In genomic region chr17:73296855-73297254, GRCm38 (mm10) we compare ENCODE assay signal across 7 mouse cellular contexts.
DNase-seq lines count a peak whose midpoint lies in the region.

No protein-coding gene starts in this region.

- DNase-seq in 416B (ENCODE audit: low read depth), result peak; percentile 77
- DNase-seq in CD4-positive helper T cell, adult 2 months (ENCODE audit: low read depth, low spot score), result peak; percentile 58
- peak; percentile 48 to 64 for DNase-seq in cerebellum, postnatal 4 days (ENCODE audit: low spot score in 2 of 2)
- DNase-seq in gastrocnemius, postnatal 25 days, result peak; percentile 17
- DNase-seq in kidney, postnatal 4 days, result peak; percentile 76 to 83
- DNase-seq in lung, postnatal 14 days, result peak; percentile 65
- DNase-seq in right cerebral cortex, adult 2 months (ENCODE audit: low spot score in 2 of 2), result peak; percentile 72 to 76

Comparison
In these comparisons a context has a peak if more than half of its experiments do, and no peak if none do; other contexts are left out.
1. Peak in every context shown above with its lines: DNase-seq.
2. DNase-seq: peak in every context shown above with its lines; median percentile 80 in kidney, postnatal 4 days; 77 in 416B; 74 in right cerebral cortex, adult 2 months; 65 in lung, postnatal 14 days; 58 in CD4-positive helper T cell, adult 2 months; 56 in cerebellum, postnatal 4 days; 17 in gastrocnemius, postnatal 25 days.